Mouse (Mus musculus): ENCODE measurements around the gene Gm5916.

Gene Gm5916

DNA sequence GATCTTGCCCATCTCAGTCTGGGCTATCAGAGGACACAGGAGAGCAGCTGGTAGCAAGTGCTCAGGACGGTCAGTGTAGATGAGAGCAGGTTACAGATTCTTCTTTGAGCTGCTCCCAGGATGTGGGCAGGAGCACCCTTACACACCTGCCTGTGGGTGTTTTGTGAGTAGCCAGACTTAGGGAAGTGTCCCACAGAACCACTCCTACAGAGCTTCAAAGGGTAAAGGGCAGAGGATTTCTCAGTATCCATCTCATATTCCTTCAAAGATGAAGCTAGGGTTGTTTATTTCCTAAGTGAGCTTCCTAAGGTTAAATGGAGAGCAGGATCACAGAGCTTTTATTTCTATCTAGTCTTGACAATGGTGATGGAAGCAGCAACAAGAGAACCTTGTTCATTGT is at the start of gene Gm5916:
Gm5916 (minus strand) TSS at position 101 of the 400 bp plus-strand sequence.
- no peak for DNase-seq (ENCODE audit: low spot score in 2 of 2)

Measured in frontal cortex, postnatal 14 days (tissue).